Mouse (Mus musculus) liver, embryonic 12.5 days (tissue): ENCODE results near the gene Hist2h2ab. TPM values are rescaled to one million over a fixed set of nuclear protein-coding genes. Genes with fewer than 3 reads are reported as not detected.
"Not testable (repeated sequence)": the region's sequence is repeated elsewhere in the genome, so short reads cannot be mapped to it uniquely, and the experiment has no call there.

ENCODE experiments used
- ATAC-seq: fragments of 200-750 bp; cut with Nextera tagmentation; 2 replicates; pipeline ENCODE4 v1.8.0; 2017; ENCODE audit warnings: moderate number of reproducible peaks, mild to moderate bottlenecking, moderate library complexity
- H3K27ac ChIP-seq: fragments of 300-500 bp; sonication (generic); 2 replicates; pipeline ENCODE4 v1.5.1; 2016; ENCODE audit warnings: mild to moderate bottlenecking
- H3K27me3 ChIP-seq: fragments of 300-500 bp; sonication (generic); replicated peaks from 2 replicates; pipeline ENCODE4 v1.6.1; 2016; ENCODE audit warnings: mild to moderate bottlenecking, moderate library complexity
- H3K36me3 ChIP-seq: fragments of 300-500 bp; sonication (generic); 2 replicates; pipeline ENCODE4 v1.6.1; 2016; ENCODE audit warnings: mild to moderate bottlenecking, moderate library complexity
- H3K4me1 ChIP-seq: fragments of 300-500 bp; sonication (generic); 2 replicates; pipeline ENCODE4 v1.6.1; 2016
- H3K4me2 ChIP-seq: fragments of 300-500 bp; sonication (generic); 2 replicates; pipeline ENCODE4 v1.6.1; 2016; ENCODE audit warnings: mild to moderate bottlenecking, moderate library complexity
- H3K4me3 ChIP-seq: fragments of 300-500 bp; sonication (generic); 2 replicates; pipeline ENCODE4 v1.5.1; 2016; ENCODE audit warnings: mild to moderate bottlenecking, moderate library complexity
- H3K9ac ChIP-seq: fragments of 300-500 bp; sonication (generic); 2 replicates; pipeline ENCODE4 v1.6.1; 2016; ENCODE audit warnings: mild to moderate bottlenecking, moderate library complexity
- H3K9me3 ChIP-seq: fragments of 300-500 bp; sonication (generic); replicated peaks from 2 replicates; pipeline ENCODE4 v1.6.1; 2016; ENCODE audit warnings: mild to moderate bottlenecking, moderate library complexity
- WGBS: fragments of 180-500 bp; shearing (Covaris S2); methylation state at CpG from one replicate; pipeline ENCODE4 v1.1.7; 2016; ENCODE audit not compliant: insufficient replicate concordance; 5-methylcytosine and 5-hydroxymethylcytosine counted together
- polyA plus RNA-seq: library from polyadenylated mRNA; unstranded; fragments of >200 nt; fragmentation: Nextera tagmentation; extraction: Ambion mirVana; gene quantifications from 2 replicates; pipeline ENCODE4 v1.2.1, GENCODE M21; 2016

Hist2h2ab gene
- polyA plus RNA-seq, 1 experiment from 2014 or later = 0.86 TPM

DNA sequence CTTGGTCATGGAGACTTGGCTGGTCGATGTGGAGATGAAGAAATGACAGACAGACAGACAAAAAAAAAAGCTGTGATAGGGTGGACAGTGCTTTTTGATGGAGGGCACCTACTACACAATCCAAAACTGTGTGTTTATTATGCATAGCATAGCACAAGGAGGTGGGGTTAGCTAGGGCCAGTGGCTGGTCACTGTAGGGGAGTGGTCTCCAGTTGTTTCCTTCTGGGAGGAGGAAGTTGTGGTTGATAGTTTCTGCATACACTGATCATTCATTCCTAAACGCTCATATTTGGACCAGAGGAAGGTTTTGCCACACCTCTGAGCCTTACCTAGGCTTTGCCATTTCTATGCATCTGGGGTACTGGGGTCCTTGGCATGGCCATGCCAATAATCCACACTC, 10.7 kb downstream of the Hist2h2ab start:
- H3K4me1 ChIP-seq = peaks cover 30% of the 10 kb centered on the region
- no peak overlapping the region for H3K27ac ChIP-seq
- H3K9ac ChIP-seq = no peak overlapping the region
- no peaks in the 10 kb centered on the region for H3K27me3 ChIP-seq
- no peak for ATAC-seq
- no peaks in the 10 kb centered on the region for H3K9me3 ChIP-seq
- no peaks in the 10 kb centered on the region for H3K36me3 ChIP-seq
- H3K4me3 ChIP-seq = no peak overlapping the region
- no peak overlapping the region for H3K4me2 ChIP-seq
- WGBS = 38% methylated on average over 2 of the region's 2 CpGs

DNA sequence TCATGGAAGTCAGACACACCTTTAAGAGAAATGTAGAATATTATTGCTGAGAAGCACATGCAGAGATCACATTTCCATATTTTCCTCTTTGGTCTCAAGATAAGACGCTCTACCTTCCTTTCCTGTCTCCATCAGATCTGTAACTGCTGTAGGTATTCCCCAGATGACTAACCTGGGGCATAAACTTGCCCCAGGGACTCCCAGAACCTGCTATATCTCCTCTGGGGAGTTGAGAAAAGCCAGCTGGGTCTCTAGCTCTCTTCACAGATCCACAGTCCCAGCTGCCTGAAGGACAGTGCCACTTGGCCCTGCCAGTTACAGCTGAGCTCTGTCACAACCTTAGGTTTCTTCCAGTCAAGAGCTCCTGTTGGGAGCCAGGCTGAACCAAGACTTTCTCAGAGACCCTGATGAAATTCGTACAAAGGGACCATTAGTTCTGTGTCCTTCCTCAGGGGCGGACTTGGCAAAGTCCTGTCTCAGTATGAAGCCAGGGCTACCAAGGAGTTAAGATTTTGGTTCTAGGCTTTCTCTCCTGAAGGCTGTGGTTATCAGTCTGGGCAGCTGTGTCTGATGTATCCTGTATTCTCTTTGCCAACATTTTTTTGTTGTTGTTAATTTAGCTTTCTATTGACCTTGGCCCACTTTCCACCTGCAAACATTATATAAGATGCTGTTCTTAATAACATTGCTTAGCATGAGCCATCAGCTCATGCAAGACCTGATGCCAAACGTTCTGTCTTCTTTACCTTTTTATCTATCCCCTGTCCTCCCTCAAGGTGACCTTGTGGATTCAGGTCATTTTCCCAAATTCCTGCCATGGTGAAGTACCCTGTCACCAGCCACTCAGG, 11.5 kb downstream of the Hist2h2ab start:
- Histone ChIP-seq H3K27me3 (no peaks in the 10 kb centered on the region), H3K9ac (no peak overlapping the region), H3K9me3 (no peaks in the 10 kb centered on the region), H3K4me3 (no peak overlapping the region), H3K4me1 (peaks cover 30% of the 10 kb centered on the region), H3K36me3 (no peaks in the 10 kb centered on the region), H3K4me2 (no peak overlapping the region), H3K27ac (0 out of 2 replicates have a peak overlapping the region, but pooled peaks have one; percentile 55)
- 65% methylated on average over 4 of the region's 4 CpGs for WGBS
- no peak for ATAC-seq

DNA sequence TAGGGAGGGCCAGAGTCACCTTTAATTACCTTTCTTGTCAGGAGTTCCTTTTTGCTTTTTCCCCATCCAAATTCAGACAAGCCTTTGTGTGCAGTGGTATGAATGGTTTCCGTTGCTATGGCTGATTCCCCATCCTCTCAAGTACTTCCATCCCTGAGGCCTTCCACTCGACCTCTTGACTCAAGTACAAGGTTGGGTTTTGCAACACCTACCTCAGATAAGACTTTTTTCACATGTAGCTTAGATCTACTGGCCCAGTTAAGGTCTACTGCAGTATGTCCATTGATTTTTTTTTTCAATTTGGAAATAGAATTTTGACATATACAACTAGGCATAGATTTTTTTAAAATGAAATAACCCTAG, 12.1 kb downstream of the Hist2h2ab start:
- H3K9me3 ChIP-seq = no peaks in the 10 kb centered on the region

DNA sequence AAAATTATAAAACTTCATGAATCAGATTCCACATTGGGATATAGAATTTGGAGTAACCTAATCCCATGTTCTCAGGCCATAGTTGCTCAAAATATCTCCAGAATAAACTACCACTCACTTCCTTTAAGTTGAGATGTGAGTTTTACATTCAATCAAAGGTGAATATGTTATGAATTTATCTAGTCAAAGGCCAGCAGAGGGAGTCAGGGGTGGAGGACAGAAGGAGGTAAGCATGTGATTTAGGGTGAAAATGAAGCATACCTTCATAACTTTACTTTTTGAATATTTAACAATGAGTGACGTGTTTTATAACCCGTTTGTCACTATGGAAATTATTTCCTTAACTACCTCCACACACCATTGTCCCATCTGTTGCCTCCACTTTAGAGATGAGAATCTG, 15.2 kb downstream of the Hist2h2ab start:
- peaks cover 36% of the 10 kb centered on the region for H3K4me1 ChIP-seq
- no peak overlapping the region for H3K27ac ChIP-seq
- no peak for ATAC-seq
- no peaks in the 10 kb centered on the region for H3K9me3 ChIP-seq
- H3K9ac ChIP-seq = 0 out of 2 replicates have a peak overlapping the region, but pooled peaks have one; percentile 0
- H3K4me2 ChIP-seq = no peak overlapping the region
- 58% methylated on average over 2 of the region's 2 CpGs for WGBS
- no peaks in the 10 kb centered on the region for H3K27me3 ChIP-seq
- no peak overlapping the region for H3K4me3 ChIP-seq
- no peaks in the 10 kb centered on the region for H3K36me3 ChIP-seq

More for the DNA sequence above, 12.1 kb downstream of the Hist2h2ab start:
- Histone ChIP-seq H3K4me1 (peaks cover 27% of the 10 kb centered on the region), H3K4me3 (no peak overlapping the region), H3K27ac (no peak overlapping the region), H3K27me3 (no peaks in the 10 kb centered on the region), H3K4me2 (no peak overlapping the region), H3K36me3 (no peaks in the 10 kb centered on the region), H3K9ac (no peak overlapping the region)
- ATAC-seq = no peak
- WGBS = 38% methylated on average over 2 of the region's 2 CpGs

DNA sequence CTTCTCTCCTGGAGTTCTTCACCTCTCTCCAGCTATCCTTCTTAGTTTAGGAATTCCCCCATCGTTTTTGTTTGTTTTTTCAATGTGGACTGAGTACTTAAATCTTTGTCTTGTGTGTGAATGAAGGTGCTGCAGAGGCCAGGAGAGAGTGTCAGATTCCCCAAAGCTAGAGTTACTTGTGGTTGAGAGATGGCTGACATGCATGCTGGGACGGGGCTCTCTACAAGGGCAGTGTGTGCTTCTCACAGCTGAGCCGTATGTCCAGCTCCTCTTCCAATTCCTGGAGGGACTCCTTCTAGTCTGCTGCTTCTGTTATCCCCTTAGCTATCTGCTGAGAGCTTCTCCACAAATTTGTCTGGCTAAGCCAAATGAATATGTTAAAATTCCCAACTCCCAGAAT, 16.2 kb downstream of the Hist2h2ab start:
- Histone ChIP-seq H3K4me3 (peak overlapping the region; percentile 10), H3K9ac (peak overlapping the region; percentile 83; the same call in 1 of the 2 replicates), H3K27me3 (no peaks in the 10 kb centered on the region), H3K27ac (peak overlapping the region; percentile 64), H3K9me3 (no peaks in the 10 kb centered on the region), H3K36me3 (no peaks in the 10 kb centered on the region), H3K4me2 (peak overlapping the region; percentile 77), H3K4me1 (peaks cover 35% of the 10 kb centered on the region)
- WGBS = 69% methylated on average over 3 of the region's 3 CpGs
- no peak for ATAC-seq

DNA sequence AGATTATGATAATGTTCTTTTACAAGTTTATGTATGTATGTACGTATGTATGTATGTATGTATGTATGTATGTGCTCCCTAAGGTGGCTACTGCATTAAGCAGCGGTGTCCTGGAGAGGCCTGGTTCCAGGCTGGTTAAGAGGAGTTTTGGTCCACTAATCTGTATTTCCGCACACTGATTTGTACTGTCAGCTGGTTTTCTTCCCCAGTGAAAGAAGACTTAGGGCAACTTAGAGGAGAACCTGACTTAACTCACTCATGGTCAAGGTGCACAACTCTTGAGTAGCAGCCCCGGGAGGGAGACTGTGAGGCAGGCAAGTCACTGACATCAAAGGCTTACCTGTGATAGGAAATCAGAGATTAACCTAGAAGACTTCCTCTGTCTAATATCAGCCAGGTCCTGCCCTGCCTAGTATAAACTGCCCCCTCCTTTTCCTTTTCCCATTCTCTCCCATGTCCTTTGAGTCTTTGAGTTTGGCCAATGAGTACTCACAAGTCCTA, 17.2 kb downstream of the Hist2h2ab start:
- peak overlapping the region; percentile 77 for H3K4me2 ChIP-seq
- H3K27me3 ChIP-seq = no peaks in the 10 kb centered on the region
- 73% methylated on average over 4 of the region's 4 CpGs for WGBS
- H3K9ac ChIP-seq = peak overlapping the region; percentile 83
- H3K4me1 ChIP-seq = peaks cover 40% of the 10 kb centered on the region
- no peaks in the 10 kb centered on the region for H3K36me3 ChIP-seq
- peak overlapping the region; percentile 98 for H3K27ac ChIP-seq
- H3K4me3 ChIP-seq = peak overlapping the region; percentile 65
- no peak for ATAC-seq
- no peaks in the 10 kb centered on the region for H3K9me3 ChIP-seq

DNA sequence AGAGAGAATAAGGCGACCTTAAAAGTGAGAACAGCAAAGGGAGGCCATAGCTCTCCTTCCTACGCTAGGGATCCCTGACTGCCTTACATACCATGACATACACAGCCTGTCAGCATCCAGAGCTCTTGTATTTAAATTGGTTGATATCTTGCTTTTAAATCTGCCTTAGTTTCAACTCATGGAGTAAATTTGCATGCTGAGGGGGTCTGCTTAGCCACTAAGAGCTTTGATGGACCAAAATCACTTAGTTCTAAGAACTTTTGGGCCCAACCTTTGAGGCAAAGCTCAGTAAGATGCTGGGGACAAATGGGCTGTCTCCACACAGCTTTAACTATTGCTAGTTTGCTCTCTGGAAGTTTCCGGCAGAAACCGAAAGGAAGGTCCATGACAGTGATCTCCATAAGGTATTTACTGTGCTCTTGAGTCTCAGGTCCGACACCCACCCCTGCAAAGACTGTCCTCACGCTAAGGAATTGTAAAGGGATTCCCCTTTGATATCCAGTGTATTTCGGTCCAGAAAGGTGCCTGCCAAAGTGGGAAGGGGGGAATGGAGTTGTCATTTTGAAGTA, 17.8 kb downstream of the Hist2h2ab start:
- Histone ChIP-seq H3K36me3 (no peaks in the 10 kb centered on the region), H3K9me3 (no peaks in the 10 kb centered on the region), H3K4me1 (peaks cover 44% of the 10 kb centered on the region), H3K4me2 (peak overlapping the region; percentile 77), H3K27me3 (no peaks in the 10 kb centered on the region), H3K4me3 (peak overlapping the region; percentile 65), H3K9ac (peak overlapping the region; percentile 83), H3K27ac (peak overlapping the region; percentile 98)
- 24% methylated on average over 7 of the region's 7 CpGs for WGBS
- no peak for ATAC-seq

DNA sequence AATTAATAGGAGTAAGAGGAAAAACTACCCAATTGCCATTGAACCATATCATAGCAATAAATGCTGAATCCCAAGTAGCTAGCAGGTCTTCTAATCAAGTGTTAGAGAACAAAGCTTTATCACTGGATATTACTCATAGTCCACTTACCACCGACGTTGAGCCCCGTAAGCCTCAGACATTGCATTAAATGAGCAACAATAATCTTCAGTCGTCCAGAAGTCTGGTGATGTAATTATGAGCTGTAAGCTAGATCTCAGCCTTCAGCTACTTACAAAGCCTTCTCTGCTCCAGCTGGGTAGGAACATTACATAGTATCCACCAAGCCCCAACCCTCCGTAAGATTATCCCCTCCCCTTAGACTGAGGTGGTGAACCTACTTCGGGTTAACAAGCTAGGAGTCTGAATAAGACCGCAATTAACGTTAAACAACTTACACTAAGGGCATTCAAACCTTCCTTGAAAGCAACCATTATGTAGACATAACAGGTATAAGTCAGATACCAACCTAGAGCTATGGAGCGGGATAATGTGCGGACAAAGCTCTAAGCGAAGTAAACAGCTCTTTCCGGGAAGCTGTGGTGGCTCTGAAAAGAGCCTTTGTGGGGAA, 18.3 kb downstream of the Hist2h2ab start:
- peaks cover 48% of the 10 kb centered on the region for H3K4me1 ChIP-seq
- no peak for ATAC-seq
- H3K27ac ChIP-seq = peak overlapping the region; percentile 98
- H3K27me3 ChIP-seq = no peaks in the 10 kb centered on the region
- no peaks in the 10 kb centered on the region for H3K36me3 ChIP-seq
- H3K9ac ChIP-seq = peak overlapping the region; percentile 83
- peak overlapping the region; percentile 65 for H3K4me3 ChIP-seq
- no peaks in the 10 kb centered on the region for H3K9me3 ChIP-seq
- under 1% methylated on average over 12 of the region's 12 CpGs for WGBS
- H3K4me2 ChIP-seq = peak overlapping the region; percentile 77

DNA sequence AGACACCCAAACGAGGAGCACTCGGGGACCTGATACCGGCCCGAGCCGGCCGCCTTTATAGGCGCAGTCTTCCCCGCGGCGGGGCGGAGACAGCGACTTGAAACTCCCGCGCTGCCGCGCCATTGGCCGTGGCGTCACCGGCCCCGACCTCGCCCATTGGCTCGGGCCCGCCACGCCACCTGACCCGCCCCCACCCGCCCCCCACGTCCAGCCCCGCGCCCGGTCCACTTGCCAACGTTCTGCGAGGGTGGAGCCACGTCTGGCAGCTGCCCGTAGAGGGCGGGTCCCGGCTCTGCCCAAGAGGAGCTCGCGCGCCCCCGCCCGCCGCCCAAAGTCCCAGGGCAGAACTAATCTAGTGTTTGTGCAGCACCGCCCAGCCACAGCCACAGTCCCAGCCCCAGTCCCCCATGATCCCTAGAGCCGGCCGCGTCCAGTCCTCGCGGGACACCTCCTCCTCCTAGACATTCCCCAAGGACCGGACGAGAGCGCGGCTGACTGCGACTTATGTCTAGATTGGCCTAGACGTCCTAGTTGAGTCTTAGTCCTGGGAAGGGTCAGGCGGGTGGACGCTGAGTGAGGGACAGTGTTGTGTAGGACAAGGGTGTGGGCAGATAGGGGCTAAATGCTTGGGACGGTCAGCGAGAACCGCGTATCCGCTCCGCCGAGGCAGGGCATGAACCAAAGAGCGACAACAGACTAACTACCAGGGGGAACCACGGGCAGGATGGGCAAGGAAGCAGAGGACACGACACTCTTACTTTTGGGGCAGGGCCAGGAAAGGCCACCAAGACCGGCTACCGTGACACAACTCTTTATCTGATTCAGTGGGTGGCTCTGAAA, 19.5 kb downstream of the Hist2h2ab start, which contains the start of gene Hist2h3c2:
Gene Hist2h3c2 (minus strand): TSS at position 174 of the 840 bp plus-strand sequence.
- not testable (repeated sequence) for H3K36me3 ChIP-seq, H3K9me3 ChIP-seq, H3K27me3 ChIP-seq
- Histone ChIP-seq H3K9ac (peak within 1 kb of the TSS; percentile 83), H3K27ac (peak within 1 kb of the TSS; percentile 98), H3K4me1 (peaks cover 60% of the 10 kb centered on the region), H3K4me3 (peak within 1 kb of the TSS; percentile 65), H3K4me2 (peak within 1 kb of the TSS; percentile 77)
- peak; percentile 85 for ATAC-seq
- 0% methylated on average over 19 of the region's 68 CpGs for WGBS

DNA sequence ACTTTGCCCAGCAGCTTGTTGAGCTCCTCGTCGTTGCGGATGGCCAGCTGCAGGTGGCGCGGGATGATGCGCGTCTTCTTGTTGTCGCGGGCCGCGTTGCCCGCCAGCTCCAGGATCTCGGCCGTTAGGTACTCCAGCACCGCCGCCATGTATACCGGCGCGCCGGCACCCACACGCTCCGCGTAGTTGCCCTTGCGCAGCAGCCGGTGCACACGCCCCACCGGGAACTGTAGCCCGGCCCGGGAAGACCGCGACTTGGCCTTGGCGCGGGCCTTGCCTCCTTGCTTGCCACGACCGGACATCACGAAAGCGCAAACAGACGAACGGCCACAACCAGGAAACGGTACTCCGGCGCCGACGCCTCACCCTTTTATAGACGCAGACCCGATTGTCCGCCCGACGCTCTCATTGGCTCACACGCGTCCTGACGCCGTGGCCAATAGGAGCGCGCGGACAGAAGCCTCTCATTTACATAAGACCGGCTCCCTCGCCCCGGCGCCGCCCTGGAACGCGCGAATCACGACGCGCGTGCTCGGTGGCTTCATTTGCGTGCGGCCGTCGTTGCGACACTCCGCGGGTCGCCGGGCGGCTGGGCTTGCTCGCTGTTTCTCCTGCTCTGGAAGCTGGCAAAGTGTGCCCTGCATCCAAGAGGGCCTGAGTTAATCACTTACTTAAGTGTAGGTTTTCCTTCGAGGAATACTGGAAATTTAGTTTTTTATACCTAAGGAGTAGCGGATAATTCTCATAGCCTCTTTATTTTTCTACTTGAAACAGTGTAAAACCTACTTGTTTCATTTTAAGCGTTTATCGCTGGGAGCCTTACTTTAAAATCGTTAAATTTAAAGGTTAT, 20.5 kb downstream of the Hist2h2ab start, which contains the start of gene Hist2h2aa2:
Gene Hist2h2aa2 (minus strand): TSS at position 328 of the 850 bp plus-strand sequence.
- Histone ChIP-seq H3K27ac (peak within 1 kb of the TSS; percentile 91), H3K4me1 (peaks cover 66% of the 10 kb centered on the region), H3K4me2 (peak within 1 kb of the TSS; percentile 54), H3K9ac (peak within 1 kb of the TSS; percentile 91), H3K4me3 (peak within 1 kb of the TSS; percentile 41)
- WGBS = 4% methylated on average over 32 of the region's 85 CpGs
- H3K27me3 ChIP-seq, H3K36me3 ChIP-seq, H3K9me3 ChIP-seq: not testable (repeated sequence)
- ATAC-seq = peak; percentile 71
